Mouse (Mus musculus): ENCODE measurements around the gene Creb3l2. TPM values are rescaled to one million over a fixed set of nuclear protein-coding genes. Genes with fewer than 3 reads are reported as not detected.

Gene Creb3l2
- total and polyA plus RNA-seq, 2 experiments from 2014 or later = 16.3 to 32.4 TPM

GRCm38 (mm10) chr6:37424374-37424773, 17.6 kb downstream of the Creb3l2 start:
- ATAC-seq (ENCODE audit: insufficient read depth, low read depth) (peak; percentile 49; the same call in 1 of the 2 replicates), DNase-seq (ENCODE audit: low spot score) (no peak)
- 29% methylated on average over 7 of the region's 7 CpGs for WGBS
- no peaks in the 10 kb centered on the region; the same call in none of the 2 replicates for H3K36me3 ChIP-seq (replicated peaks; ENCODE audit: control insufficient read depth, insufficient read depth, low read length)
- 0 out of 2 replicates have a peak overlapping the region, but pooled peaks have one; percentile 1 for H3K9ac ChIP-seq (replicated peaks; ENCODE audit: low read depth, low read length)
- no peak overlapping the region for H3K4me3 ChIP-seq (ENCODE audit: low read depth, low read length)
- H3K9me3 ChIP-seq (replicated peaks; ENCODE audit: control insufficient read depth, low read length) = no peaks in the 10 kb centered on the region
- no peaks in the 10 kb centered on the region for H3K27me3 ChIP-seq (ENCODE audit: control insufficient read depth, insufficient read depth, low read length)
- H3K27ac ChIP-seq (ENCODE audit: low read depth) = peak overlapping the region; percentile 85
- peak overlapping the region; percentile 26 for H3K4me2 ChIP-seq (ENCODE audit: low read depth, low read length)
- no peak for TF ChIP-seq CTCF (IDR thresholded peaks at IDR 0.05; ENCODE audit: low read depth)
- no peak for TF ChIP-seq EP300 (IDR thresholded peaks at IDR 0.05; ENCODE audit: low read depth)
- H3K4me1 ChIP-seq (ENCODE audit: control insufficient read depth, insufficient read depth) = peaks cover 74% of the 10 kb centered on the region

GRCm38 (mm10) chr6:37423386-37423785, 18.6 kb downstream of the Creb3l2 start:
- Histone ChIP-seq H3K27me3 (ENCODE audit: control insufficient read depth, insufficient read depth, low read length) (no peaks in the 10 kb centered on the region), H3K4me1 (ENCODE audit: control insufficient read depth, insufficient read depth) (peaks cover 83% of the 10 kb centered on the region), H3K36me3 (replicated peaks; ENCODE audit: control insufficient read depth, insufficient read depth, low read length) (no peaks in the 10 kb centered on the region; the same call in none of the 2 replicates), H3K27ac (ENCODE audit: low read depth) (peak overlapping the region; percentile 85), H3K9ac (replicated peaks; ENCODE audit: low read depth, low read length) (0 out of 2 replicates have a peak overlapping the region, but pooled peaks have one; percentile 28), H3K9me3 (replicated peaks; ENCODE audit: control insufficient read depth, low read length) (no peaks in the 10 kb centered on the region), H3K4me3 (ENCODE audit: low read depth, low read length) (no peak overlapping the region), H3K4me2 (ENCODE audit: low read depth, low read length) (no peak overlapping the region)
- ATAC-seq (ENCODE audit: insufficient read depth, low read depth) = no peak
- DNase-seq (ENCODE audit: low spot score) = no peak
- no peak for TF ChIP-seq EP300 (IDR thresholded peaks at IDR 0.05; ENCODE audit: low read depth)
- TF ChIP-seq CTCF (IDR thresholded peaks at IDR 0.05; ENCODE audit: low read depth) = no peak
- WGBS = 17% methylated on average over 1 of the region's 1 CpGs

GRCm38 (mm10) chr6:37421124-37421523, 20.8 kb downstream of the Creb3l2 start:
- Histone ChIP-seq H3K4me3 (ENCODE audit: low read depth, low read length) (no peak overlapping the region), H3K36me3 (replicated peaks; ENCODE audit: control insufficient read depth, insufficient read depth, low read length) (no peaks in the 10 kb centered on the region; the same call in none of the 2 replicates), H3K9ac (replicated peaks; ENCODE audit: low read depth, low read length) (no peak overlapping the region), H3K27ac (ENCODE audit: low read depth) (0 out of 2 replicates have a peak overlapping the region, but pooled peaks have one; percentile 36), H3K4me1 (ENCODE audit: control insufficient read depth, insufficient read depth) (peaks cover 72% of the 10 kb centered on the region), H3K27me3 (ENCODE audit: control insufficient read depth, insufficient read depth, low read length) (no peaks in the 10 kb centered on the region), H3K9me3 (replicated peaks; ENCODE audit: control insufficient read depth, low read length) (no peaks in the 10 kb centered on the region), H3K4me2 (ENCODE audit: low read depth, low read length) (no peak overlapping the region)
- no peak for TF ChIP-seq EP300 (IDR thresholded peaks at IDR 0.05; ENCODE audit: low read depth)
- no peak for TF ChIP-seq CTCF (IDR thresholded peaks at IDR 0.05; ENCODE audit: low read depth)
- 50% methylated on average over 6 of the region's 6 CpGs for WGBS
- ATAC-seq (ENCODE audit: insufficient read depth, low read depth) (no peak), DNase-seq (ENCODE audit: low spot score) (no peak)

- DNase-seq (ENCODE audit: low spot score) (no peak), ATAC-seq (ENCODE audit: insufficient read depth, low read depth) (no peak)
- Histone ChIP-seq H3K36me3 (replicated peaks; ENCODE audit: control insufficient read depth, insufficient read depth, low read length) (peaks cover 2% of the 10 kb centered on the region; the same call in 1 of the 2 replicates), H3K4me3 (ENCODE audit: low read depth, low read length) (no peak overlapping the region), H3K27ac (ENCODE audit: low read depth) (peak overlapping the region; percentile 63), H3K4me2 (ENCODE audit: low read depth, low read length) (peak overlapping the region; percentile 10; the same call in 1 of the 2 replicates), H3K27me3 (ENCODE audit: control insufficient read depth, insufficient read depth, low read length) (no peaks in the 10 kb centered on the region), H3K9ac (replicated peaks; ENCODE audit: low read depth, low read length) (0 out of 2 replicates have a peak overlapping the region, but pooled peaks have one; percentile 4), H3K4me1 (ENCODE audit: control insufficient read depth, insufficient read depth) (peaks cover 62% of the 10 kb centered on the region), H3K9me3 (replicated peaks; ENCODE audit: control insufficient read depth, low read length) (no peaks in the 10 kb centered on the region)
- TF ChIP-seq CTCF (IDR thresholded peaks at IDR 0.05; ENCODE audit: low read depth) = no peak
- TF ChIP-seq EP300 (IDR thresholded peaks at IDR 0.05; ENCODE audit: low read depth) = no peak
- WGBS = 54% methylated on average over 17 of the region's 17 CpGs
Observed at GRCm38 (mm10) chr6:37419445-37419941, 22.5 kb downstream of the Creb3l2 start.

GRCm38 (mm10) chr6:37418931-37419330, 23.0 kb downstream of the Creb3l2 start:
- Histone ChIP-seq H3K4me3 (ENCODE audit: low read depth, low read length) (no peak overlapping the region), H3K27ac (ENCODE audit: low read depth) (peak overlapping the region; percentile 63), H3K36me3 (replicated peaks; ENCODE audit: control insufficient read depth, insufficient read depth, low read length) (peaks cover 5% of the 10 kb centered on the region; the same call in 1 of the 2 replicates), H3K9ac (replicated peaks; ENCODE audit: low read depth, low read length) (no peak overlapping the region), H3K9me3 (replicated peaks; ENCODE audit: control insufficient read depth, low read length) (no peaks in the 10 kb centered on the region), H3K4me1 (ENCODE audit: control insufficient read depth, insufficient read depth) (peaks cover 62% of the 10 kb centered on the region), H3K27me3 (ENCODE audit: control insufficient read depth, insufficient read depth, low read length) (no peaks in the 10 kb centered on the region), H3K4me2 (ENCODE audit: low read depth, low read length) (peak overlapping the region; percentile 10; the same call in 1 of the 2 replicates)
- WGBS = 22% methylated on average over 6 of the region's 6 CpGs
- ATAC-seq (ENCODE audit: insufficient read depth, low read depth) (no peak), DNase-seq (ENCODE audit: low spot score) (no peak)
- TF ChIP-seq CTCF (IDR thresholded peaks at IDR 0.05; ENCODE audit: low read depth) (no peak), EP300 (IDR thresholded peaks at IDR 0.05; ENCODE audit: low read depth) (no peak)

Measured in heart, postnatal 0 days (tissue).